In genomic region chr14:123678091-123678490, GRCm38 (mm10) we compare ENCODE assay signal across 25 mouse cellular contexts. TPM values are rescaled to one million over a fixed set of nuclear protein-coding genes. Genes with fewer than 3 reads are reported as not detected.
DNase-seq lines count a peak whose midpoint lies in the region; ATAC-seq and TF ChIP-seq lines count a peak whose summit lies in the region.
"Had no signal": no experiment of that assay in that cellular context is flagged by ENCODE, and none has a peak within 500 bp of the region (broad histone marks: within the 10 kb centered on the region; RNA-seq: fewer than 3 reads in every experiment).

No protein-coding gene starts in this region.

- H3K4me3 ChIP-seq in heart, embryonic 14.5 days (ENCODE audit: control insufficient read depth in 1 of 2, insufficient read depth in 1 of 2, low read depth in 1 of 2, low read length in 2 of 2) = no peak overlapping the region
- H3K4me3 ChIP-seq in heart, adult 2 months = no peak overlapping the region
- H3K4me3 ChIP-seq in heart, embryonic 16.5 days (ENCODE audit: low read length) = no peak overlapping the region
- H3K4me3 ChIP-seq in stomach, embryonic 16.5 days (replicated peaks; ENCODE audit: low read length) = no peak overlapping the region
- no peak overlapping the region for H3K4me3 ChIP-seq in stomach, postnatal 0 days (ENCODE audit: low read depth, low read length)
- H3K4me3 ChIP-seq: embryonic facial prominence, embryonic 10.5 days; embryonic facial prominence, embryonic 12.5 days; forebrain, embryonic 13.5 days had no signal

- no peaks in the 10 kb centered on the region for H3K79me2 ChIP-seq in heart, adult 2 months (replicated peaks; ENCODE audit: control insufficient read depth, insufficient read depth, low read length)

- 31% methylated on average over 2 of the region's 2 CpGs for WGBS in heart, embryonic 14.5 days
- 31% methylated on average over 2 of the region's 2 CpGs for WGBS in heart, adult 2 months
- WGBS in heart, embryonic 16.5 days = 23% methylated on average over 2 of the region's 2 CpGs
- WGBS in stomach, embryonic 16.5 days = 58% methylated on average over 2 of the region's 2 CpGs
- 68% methylated on average over 2 of the region's 2 CpGs for WGBS in stomach, postnatal 0 days

- H3K36me3 ChIP-seq in heart, embryonic 14.5 days (ENCODE audit: control insufficient read depth, insufficient read depth, low read length) = no peaks in the 10 kb centered on the region
- no peaks in the 10 kb centered on the region for H3K36me3 ChIP-seq in heart, adult 2 months (ENCODE audit: control insufficient read depth, insufficient read depth, low read length)
- no peaks in the 10 kb centered on the region for H3K36me3 ChIP-seq in heart, embryonic 16.5 days (ENCODE audit: control insufficient read depth, insufficient read depth)
- H3K36me3 ChIP-seq in stomach, embryonic 16.5 days (ENCODE audit: control insufficient read depth, insufficient read depth, low read length) = no peaks in the 10 kb centered on the region
- H3K36me3 ChIP-seq in stomach, postnatal 0 days (ENCODE audit: control insufficient read depth, insufficient read depth, low read length) = no peaks in the 10 kb centered on the region
- H3K36me3 ChIP-seq: embryonic facial prominence, embryonic 10.5 days; embryonic facial prominence, embryonic 12.5 days; G1E had no signal

- no peak for TF ChIP-seq POLR2A in heart, adult 2 months (IDR thresholded peaks at IDR 0.05; ENCODE audit: insufficient read depth, low read depth, low read length)

- no peaks in the 10 kb centered on the region for H3K27me3 ChIP-seq in heart, embryonic 14.5 days (ENCODE audit: control insufficient read depth, insufficient read depth, low read length)
- no peaks in the 10 kb centered on the region for H3K27me3 ChIP-seq in heart, adult 2 months (ENCODE audit: control insufficient read depth, insufficient read depth, low read length)
- no peaks in the 10 kb centered on the region for H3K27me3 ChIP-seq in heart, embryonic 16.5 days (ENCODE audit: control insufficient read depth, insufficient read depth, low read length)
- H3K27me3 ChIP-seq in stomach, embryonic 16.5 days (ENCODE audit: control insufficient read depth, insufficient read depth, low read length) = no peaks in the 10 kb centered on the region
- H3K27me3 ChIP-seq in stomach, postnatal 0 days (ENCODE audit: control insufficient read depth, insufficient read depth, low read length) = no peaks in the 10 kb centered on the region
- H3K27me3 ChIP-seq: CH12.LX; embryonic facial prominence, embryonic 12.5 days; forebrain, embryonic 13.5 days; Patski had no signal

- no peak for TF ChIP-seq EP300 in heart, adult 2 months (IDR thresholded peaks at IDR 0.05; ENCODE audit: insufficient read depth, low read depth, low read length)
- no peak for TF ChIP-seq EP300 in stomach, postnatal 0 days (optimal IDR thresholded peaks at IDR 0.05)

- intact Hi-C loops in heart, adult 2 months (cut with DNase I) = no loop called here

- H3K27ac ChIP-seq in heart, embryonic 14.5 days (replicated peaks in 1 of 2; ENCODE audit: control insufficient read depth in 1 of 2, insufficient read depth in 1 of 2, low read depth in 2 of 2, low read length in 2 of 2) = peak overlapping the region in 1 of 2 experiments; percentile 35; a peak in 2 of 4 replicates
- H3K27ac ChIP-seq in heart, adult 2 months = no peak overlapping the region
- peak overlapping the region; percentile 42; the same call in 1 of the 2 replicates for H3K27ac ChIP-seq in heart, embryonic 16.5 days (ENCODE audit: low read length)
- no peak overlapping the region for H3K27ac ChIP-seq in stomach, embryonic 16.5 days (ENCODE audit: low read length)
- H3K27ac ChIP-seq in stomach, postnatal 0 days (replicated peaks) = no peak overlapping the region
- H3K27ac ChIP-seq: embryonic facial prominence, embryonic 10.5 days; embryonic facial prominence, embryonic 12.5 days; forebrain, embryonic 13.5 days had no signal

- no peak for TF ChIP-seq CTCF in heart, adult 2 months (IDR thresholded peaks at IDR 0.05)
- TF ChIP-seq CTCF in stomach, postnatal 0 days (IDR thresholded peaks at IDR 0.05; ENCODE audit: low read depth) = no peak

- no peak overlapping the region for H3K4me2 ChIP-seq in heart, embryonic 14.5 days (ENCODE audit: low read length)
- H3K4me2 ChIP-seq in heart, embryonic 16.5 days (ENCODE audit: low read depth, low read length) = no peak overlapping the region
- no peak overlapping the region for H3K4me2 ChIP-seq in stomach, embryonic 16.5 days (ENCODE audit: low read depth, low read length)
- no peak overlapping the region for H3K4me2 ChIP-seq in stomach, postnatal 0 days (replicated peaks; ENCODE audit: low read depth)
- H3K4me2 ChIP-seq: embryonic facial prominence, embryonic 12.5 days; forebrain, embryonic 13.5 days had no signal

- peaks cover 0 to 2% of the 10 kb centered on the region in 2 experiments; a peak in 1 of 4 replicates for H3K4me1 ChIP-seq in heart, embryonic 14.5 days (ENCODE audit: control insufficient read depth in 2 of 2, insufficient read depth in 2 of 2, low read length in 2 of 2)
- no peaks in the 10 kb centered on the region for H3K4me1 ChIP-seq in heart, adult 2 months (ENCODE audit: control insufficient read depth, insufficient read depth, low read length)
- 0 out of 2 replicates have a peak, but pooled peaks cover 3% of the 10 kb centered on the region for H3K4me1 ChIP-seq in heart, embryonic 16.5 days (ENCODE audit: control insufficient read depth, insufficient read depth, low read length)
- no peaks in the 10 kb centered on the region for H3K4me1 ChIP-seq in stomach, embryonic 16.5 days (ENCODE audit: control insufficient read depth, insufficient read depth, low read length)
- H3K4me1 ChIP-seq in stomach, postnatal 0 days (replicated peaks; ENCODE audit: control insufficient read depth, insufficient read depth) = no peaks in the 10 kb centered on the region
- H3K4me1 ChIP-seq: embryonic facial prominence, embryonic 10.5 days; embryonic facial prominence, embryonic 12.5 days; forebrain, embryonic 13.5 days had no signal

- 0 out of 2 replicates have a peak, but pooled peaks have one; percentile 39 for ATAC-seq in heart, embryonic 14.5 days (ENCODE audit: insufficient number of reproducible peaks, insufficient read depth, low FRiP score, low read depth)
- peak; percentile 55 for ATAC-seq in heart, embryonic 16.5 days (replicated peaks; ENCODE audit: extremely low read depth, insufficient read depth, low FRiP score)
- 0 out of 2 replicates have a peak, but pooled peaks have one; percentile 37 for ATAC-seq in stomach, embryonic 16.5 days (ENCODE audit: insufficient read depth, low FRiP score)
- no peak for ATAC-seq in stomach, postnatal 0 days (ENCODE audit: low FRiP score, low TSS enrichment)
- ATAC-seq: activated CD4-positive, CD25-positive, alpha-beta regulatory T cell, adult 4 months; CD4-positive, CD25-positive, alpha-beta regulatory T cell, adult 4 months; forebrain, embryonic 13.5 days; Patski had no signal

- no peak for DNase-seq in heart, adult 2 months
- no peak for DNase-seq in heart, adult 9 months (ENCODE audit: low spot score in 2 of 2)
- peak; percentile 14 for DNase-seq in heart, postnatal 4 days
- no peak for DNase-seq in heart, adult 8-10 months (ENCODE audit: low spot score)
- DNase-seq in stomach, postnatal 0 days (ENCODE audit: low spot score) = no peak
- DNase-seq: adrenal gland, adult 8-10 months; adrenal gland, postnatal 14 days; adrenal gland, postnatal 36 days; B cell, adult 2 months; cerebellum, adult 11-12 months; cerebellum, adult 2 months; cerebellum, adult 9-10 months; cerebellum, postnatal 10 days; cerebellum, postnatal 25 days had no signal

- H3K9ac ChIP-seq in heart, embryonic 14.5 days (ENCODE audit: low read length) = no peak overlapping the region
- H3K9ac ChIP-seq in heart, adult 2 months (ENCODE audit: low read depth, low read length) = no peak overlapping the region
- H3K9ac ChIP-seq in heart, embryonic 16.5 days (ENCODE audit: low read length) = no peak overlapping the region
- H3K9ac ChIP-seq in stomach, embryonic 16.5 days (ENCODE audit: low read length) = no peak overlapping the region
- no peak overlapping the region for H3K9ac ChIP-seq in stomach, postnatal 0 days (ENCODE audit: low read length)
- H3K9ac ChIP-seq: embryonic facial prominence, embryonic 12.5 days; forebrain, embryonic 13.5 days had no signal

- no peaks in the 10 kb centered on the region for H3K9me3 ChIP-seq in heart, embryonic 14.5 days (ENCODE audit: control insufficient read depth, low read length)
- no peaks in the 10 kb centered on the region for H3K9me3 ChIP-seq in heart, embryonic 16.5 days (replicated peaks; ENCODE audit: control insufficient read depth, low read length)
- H3K9me3 ChIP-seq in stomach, embryonic 16.5 days (replicated peaks; ENCODE audit: control insufficient read depth, low read length) = no peaks in the 10 kb centered on the region
- H3K9me3 ChIP-seq in stomach, postnatal 0 days (ENCODE audit: control insufficient read depth, low read length) = no peaks in the 10 kb centered on the region
- H3K9me3 ChIP-seq: embryonic facial prominence, embryonic 10.5 days; embryonic facial prominence, embryonic 12.5 days; forebrain, embryonic 13.5 days; G1E had no signal

RNA-seq across cellular contexts. Expression of gene Itgbl1, which starts 18.3 kb away (rescaled TPM):
- polyA plus RNA-seq in heart, embryonic 14.5 days (2014; fragmentation: Nextera tagmentation; extraction: Ambion mirVana) = 1.1 and 1.4 TPM in 2 replicates
- total RNA-seq in heart, adult 2 months (2021) = 1 to 10 TPM; 4.3 TPM
- 4.9 and 6.3 TPM in 2 replicates for polyA plus RNA-seq in heart, adult 2 months (2012; rRNA removed)
- polyA plus RNA-seq in heart, embryonic 16.5 days (2015; fragmentation: Nextera tagmentation; extraction: Ambion mirVana) = 0.89 and 1.7 TPM in 2 replicates
- 1 to 10 TPM; 1.4 to 1.5 TPM for total RNA-seq in heart, postnatal 4 days (2021)
- total RNA-seq in heart, adult 8-10 months (2022) = 1 to 10 TPM; 1.7 to 5.2 (median 3.4) TPM
- 0.20 and 0.40 TPM in 2 replicates for polyA plus RNA-seq in stomach, embryonic 16.5 days (2015; fragmentation: Nextera tagmentation; extraction: Ambion mirVana)
- polyA plus RNA-seq in stomach, postnatal 0 days (2015; fragmentation: Nextera tagmentation; extraction: Ambion mirVana) = 0.18 and 0.19 TPM in 2 replicates
- total RNA-seq: CH12.LX had no signal
- polyA plus RNA-seq: activated CD4-positive, CD25-positive, alpha-beta regulatory T cell, adult 4 months; CD4-positive, CD25-positive, alpha-beta regulatory T cell, adult 4 months; G1E had no signal

RNA-seq across cellular contexts. Expression of gene Nalcn, which starts 51.1 kb away (rescaled TPM):
- 0.16 and 0.41 TPM in 2 replicates for polyA plus RNA-seq in heart, embryonic 14.5 days (2014; fragmentation: Nextera tagmentation; extraction: Ambion mirVana)
- under 1 TPM; 0.50 to 0.63 TPM for total RNA-seq in heart, adult 2 months (2021)
- 0.33 and 0.38 TPM in 2 replicates for polyA plus RNA-seq in heart, adult 2 months (2012; rRNA removed)
- polyA plus RNA-seq in heart, embryonic 16.5 days (2015; fragmentation: Nextera tagmentation; extraction: Ambion mirVana) = 0.09 and 0.10 TPM in 2 replicates
- under 1 TPM; 0.10 to 0.18 TPM for total RNA-seq in heart, postnatal 4 days (2021)
- total RNA-seq in heart, adult 8-10 months (2022) = under 1 TPM; 0.54 to 0.85 (median 0.70) TPM
- polyA plus RNA-seq in stomach, embryonic 16.5 days (2015; fragmentation: Nextera tagmentation; extraction: Ambion mirVana) = 1.1 and 1.2 TPM in 2 replicates
- polyA plus RNA-seq in stomach, postnatal 0 days (2015; fragmentation: Nextera tagmentation; extraction: Ambion mirVana) = 0.30 and 0.45 TPM in 2 replicates
- total RNA-seq: CH12.LX had no signal
- polyA plus RNA-seq: activated CD4-positive, CD25-positive, alpha-beta regulatory T cell, adult 4 months; CD4-positive, CD25-positive, alpha-beta regulatory T cell, adult 4 months; G1E had no signal
